Mouse (Mus musculus): Measurements from ENCODE around the gene Insr. TPM values are rescaled to one million over a fixed set of nuclear protein-coding genes. Genes with fewer than 3 reads are reported as not detected.
"Not testable (repeated sequence)": the region's sequence is repeated elsewhere in the genome, so short reads cannot be mapped to it uniquely, and the experiment has no call there.

Gene Insr
- polyA plus RNA-seq, 1 experiment from 2014 or later, result 20.7 TPM

DNA sequence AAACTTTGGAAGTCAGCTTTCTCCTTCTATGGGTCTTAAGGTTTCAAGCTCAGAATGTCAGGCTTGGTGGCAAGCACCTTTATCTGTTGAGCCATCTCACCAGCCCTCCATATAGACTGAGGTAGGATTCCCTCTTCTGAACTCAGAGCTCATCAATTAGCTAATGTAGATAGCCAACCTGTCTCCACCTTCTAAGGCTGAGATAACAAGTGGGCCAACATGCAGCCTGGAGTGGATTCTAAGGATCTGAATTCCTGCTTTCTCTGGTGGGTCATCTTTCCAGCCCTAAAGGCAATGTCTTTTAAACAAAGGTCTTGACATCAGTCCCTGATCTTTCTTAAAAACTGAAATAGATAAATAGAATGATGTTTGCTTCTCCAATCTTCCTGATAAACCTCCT lies 70.7 kb downstream of the Insr start:
- H3K4me2 ChIP-seq (replicated peaks; ENCODE audit: low read depth), result no peak overlapping the region
- H3K9ac ChIP-seq (ENCODE audit: low read depth, low read length), result no peak overlapping the region
- no peak overlapping the region for H3K4me3 ChIP-seq (ENCODE audit: low read depth, low read length)
- TF ChIP-seq CTCF (IDR thresholded peaks at IDR 0.05; ENCODE audit: low read depth), result no peak
- no peak overlapping the region for H3K27ac ChIP-seq (ENCODE audit: low read depth, low read length)
- no peaks in the 10 kb centered on the region for H3K4me1 ChIP-seq (replicated peaks; ENCODE audit: control insufficient read depth, insufficient read depth, low read length)
- H3K36me3 ChIP-seq (ENCODE audit: control insufficient read depth, insufficient read depth), result peaks cover 35% of the 10 kb centered on the region
- H3K9me3 ChIP-seq (ENCODE audit: control insufficient read depth), result no peaks in the 10 kb centered on the region
- ATAC-seq, result no peak
- H3K27me3 ChIP-seq (replicated peaks; ENCODE audit: control insufficient read depth, insufficient read depth, low read length), result no peaks in the 10 kb centered on the region

DNA sequence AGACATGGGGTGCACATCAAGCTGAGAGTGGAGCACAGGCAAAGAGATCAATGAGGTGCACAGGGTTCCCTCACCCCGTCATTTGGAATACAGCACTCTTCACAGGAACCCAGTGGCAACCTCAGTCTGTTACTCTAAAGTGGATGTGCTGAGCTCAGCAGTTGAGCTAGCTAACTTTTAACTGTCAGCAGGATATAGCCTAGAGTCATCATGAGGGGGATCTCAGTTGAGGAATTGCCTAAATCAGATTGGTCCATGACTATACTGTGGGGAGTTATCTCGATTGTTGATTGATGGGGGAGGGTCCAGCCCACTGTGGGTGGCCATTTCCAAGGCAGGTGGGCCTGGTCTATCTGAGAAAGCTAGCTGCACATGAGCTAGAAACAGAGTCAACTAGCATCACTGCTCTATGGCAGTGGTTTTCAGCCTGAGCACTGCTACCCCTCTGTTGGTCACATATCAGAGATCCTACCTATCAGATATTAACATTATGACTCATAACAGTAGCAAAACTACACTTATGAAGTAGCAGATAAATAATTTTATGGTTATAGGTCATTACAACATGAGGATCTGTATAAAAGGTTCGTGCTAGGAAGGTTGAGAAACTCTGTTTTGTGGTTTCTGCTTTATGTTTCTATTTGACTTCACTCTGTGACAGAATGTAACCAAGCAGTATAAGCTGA lies 74.5 kb downstream of the Insr start:
- Histone ChIP-seq H3K36me3 (ENCODE audit: control insufficient read depth, insufficient read depth) (peaks cover 53% of the 10 kb centered on the region), H3K27me3 (replicated peaks; ENCODE audit: control insufficient read depth, insufficient read depth, low read length) (no peaks in the 10 kb centered on the region), H3K9me3 (ENCODE audit: control insufficient read depth) (no peaks in the 10 kb centered on the region), H3K4me1 (replicated peaks; ENCODE audit: control insufficient read depth, insufficient read depth, low read length) (no peaks in the 10 kb centered on the region), H3K4me2 (replicated peaks; ENCODE audit: low read depth) (no peak overlapping the region), H3K4me3 (ENCODE audit: low read depth, low read length) (no peak overlapping the region), H3K27ac (ENCODE audit: low read depth, low read length) (no peak overlapping the region), H3K9ac (ENCODE audit: low read depth, low read length) (no peak overlapping the region)
- no peak for TF ChIP-seq CTCF (IDR thresholded peaks at IDR 0.05; ENCODE audit: low read depth)
- 70% methylated on average over 3 of the region's 3 CpGs for WGBS
- ATAC-seq, result no peak

DNA sequence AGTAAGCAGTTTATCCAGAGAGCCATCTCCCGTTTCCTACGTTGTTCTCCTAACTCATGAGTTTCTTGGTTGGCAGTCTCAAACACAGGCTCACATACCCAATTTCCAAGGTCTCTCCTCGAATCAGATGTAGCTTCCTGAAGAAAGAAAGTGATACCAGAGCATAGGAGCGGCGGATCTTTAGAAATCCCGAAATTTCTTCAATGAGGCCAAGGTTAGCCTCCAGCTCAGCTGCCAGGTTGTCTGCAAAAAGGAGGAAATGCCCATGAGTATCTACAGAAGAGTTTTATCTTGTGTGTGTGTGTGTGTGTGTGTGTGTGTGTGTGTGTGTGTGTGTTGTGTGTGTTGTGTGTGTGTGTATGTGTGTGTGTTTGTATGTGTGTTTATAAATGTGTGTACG lies 76.6 kb downstream of the Insr start:
- Histone ChIP-seq H3K9me3 (ENCODE audit: control insufficient read depth) (no peaks in the 10 kb centered on the region), H3K4me2 (replicated peaks; ENCODE audit: low read depth) (no peak overlapping the region)
- no peak for ATAC-seq

DNA sequence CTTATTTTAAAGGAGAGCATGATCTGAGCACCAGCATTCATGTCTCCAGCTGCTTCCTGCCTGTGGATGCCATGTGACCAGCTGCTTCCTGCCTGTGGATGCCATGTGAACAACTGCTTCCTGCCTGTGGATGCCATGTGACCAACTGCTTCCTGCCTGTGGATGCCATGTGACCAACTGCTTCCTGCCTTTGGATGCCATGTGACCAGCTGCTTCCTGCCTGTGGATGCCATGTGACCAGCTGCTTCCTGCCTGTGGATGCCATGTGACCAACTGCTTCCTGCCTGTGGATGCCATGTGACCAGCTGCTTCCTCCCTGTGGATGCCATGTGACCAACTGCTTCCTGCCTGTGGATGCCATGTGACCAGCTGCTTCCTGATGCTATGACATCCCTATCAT lies 85.1 kb downstream of the Insr start:
- not testable (repeated sequence) for H3K27me3 ChIP-seq (replicated peaks; ENCODE audit: control insufficient read depth, insufficient read depth, low read length); H3K27ac ChIP-seq (ENCODE audit: low read depth, low read length); H3K9ac ChIP-seq (ENCODE audit: low read depth, low read length); H3K4me1 ChIP-seq (replicated peaks; ENCODE audit: control insufficient read depth, insufficient read depth, low read length); H3K4me2 ChIP-seq (replicated peaks; ENCODE audit: low read depth); ATAC-seq; H3K4me3 ChIP-seq (ENCODE audit: low read depth, low read length); H3K9me3 ChIP-seq (ENCODE audit: control insufficient read depth)
- H3K36me3 ChIP-seq (ENCODE audit: control insufficient read depth, insufficient read depth), result peaks cover 67% of the 10 kb centered on the region

More for the DNA sequence above, 76.6 kb downstream of the Insr start:
- Histone ChIP-seq H3K9ac (ENCODE audit: low read depth, low read length) (no peak overlapping the region), H3K4me3 (ENCODE audit: low read depth, low read length) (no peak overlapping the region), H3K27me3 (replicated peaks; ENCODE audit: control insufficient read depth, insufficient read depth, low read length) (no peaks in the 10 kb centered on the region), H3K27ac (ENCODE audit: low read depth, low read length) (no peak overlapping the region), H3K4me1 (replicated peaks; ENCODE audit: control insufficient read depth, insufficient read depth, low read length) (no peaks in the 10 kb centered on the region), H3K36me3 (ENCODE audit: control insufficient read depth, insufficient read depth) (peaks cover 56% of the 10 kb centered on the region)
- WGBS, result 96% methylated on average over 7 of the region's 7 CpGs
- no peak for TF ChIP-seq CTCF (IDR thresholded peaks at IDR 0.05; ENCODE audit: low read depth)

DNA sequence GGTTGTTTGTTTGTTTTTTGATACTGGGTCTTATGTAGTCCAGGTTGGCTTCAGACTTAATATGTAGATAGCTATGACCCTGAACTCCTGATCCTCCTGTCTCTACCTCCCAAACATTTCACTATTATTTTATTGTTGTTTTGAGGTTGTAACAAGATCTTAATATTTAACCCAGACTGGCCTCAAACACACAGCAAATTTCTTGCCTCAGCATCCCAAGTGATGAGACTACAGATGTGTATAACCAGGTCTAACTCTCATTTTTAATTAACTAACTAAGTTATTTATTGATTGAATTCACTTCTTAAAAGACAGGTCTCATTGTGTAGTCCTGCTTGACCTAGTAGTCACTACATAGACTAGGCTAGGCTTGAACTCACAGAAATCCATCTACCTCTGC lies 88.4 kb downstream of the Insr start:
- Histone ChIP-seq H3K4me2 (replicated peaks; ENCODE audit: low read depth) (no peak overlapping the region), H3K4me1 (replicated peaks; ENCODE audit: control insufficient read depth, insufficient read depth, low read length) (no peaks in the 10 kb centered on the region), H3K27me3 (replicated peaks; ENCODE audit: control insufficient read depth, insufficient read depth, low read length) (no peaks in the 10 kb centered on the region), H3K9me3 (ENCODE audit: control insufficient read depth) (no peaks in the 10 kb centered on the region), H3K4me3 (ENCODE audit: low read depth, low read length) (no peak overlapping the region), H3K27ac (ENCODE audit: low read depth, low read length) (no peak overlapping the region), H3K36me3 (ENCODE audit: control insufficient read depth, insufficient read depth) (peaks cover 75% of the 10 kb centered on the region), H3K9ac (ENCODE audit: low read depth, low read length) (no peak overlapping the region)
- ATAC-seq, result no peak
- TF ChIP-seq CTCF (IDR thresholded peaks at IDR 0.05; ENCODE audit: low read depth), result no peak

DNA sequence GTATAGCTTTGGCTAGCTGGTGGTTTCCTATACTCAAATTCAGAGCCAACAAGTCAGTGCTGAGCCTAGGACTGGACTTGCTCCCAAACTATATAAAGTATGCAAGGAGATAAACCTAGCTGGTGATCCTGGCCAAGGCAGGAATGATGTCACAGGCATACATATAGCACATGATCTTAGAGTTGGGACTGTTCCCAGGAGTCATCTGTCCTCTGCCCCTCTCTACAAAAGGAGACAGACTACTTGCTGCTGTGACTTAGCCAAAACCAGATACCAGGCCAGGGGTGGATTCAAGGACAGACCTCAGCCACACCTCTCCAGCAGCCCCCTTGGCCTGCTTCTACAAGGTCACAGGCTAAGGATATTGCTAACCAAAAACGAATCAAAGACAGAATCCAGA lies 92.0 kb downstream of the Insr start:
- Histone ChIP-seq H3K4me2 (replicated peaks; ENCODE audit: low read depth) (no peak overlapping the region), H3K27ac (ENCODE audit: low read depth, low read length) (no peak overlapping the region), H3K9me3 (ENCODE audit: control insufficient read depth) (no peaks in the 10 kb centered on the region), H3K36me3 (ENCODE audit: control insufficient read depth, insufficient read depth) (peaks cover 58% of the 10 kb centered on the region), H3K4me3 (ENCODE audit: low read depth, low read length) (no peak overlapping the region), H3K9ac (ENCODE audit: low read depth, low read length) (no peak overlapping the region), H3K4me1 (replicated peaks; ENCODE audit: control insufficient read depth, insufficient read depth, low read length) (no peaks in the 10 kb centered on the region), H3K27me3 (replicated peaks; ENCODE audit: control insufficient read depth, insufficient read depth, low read length) (no peaks in the 10 kb centered on the region)
- no peak for TF ChIP-seq CTCF (IDR thresholded peaks at IDR 0.05; ENCODE audit: low read depth)
- WGBS, result 68% methylated on average over 1 of the region's 1 CpGs
- ATAC-seq, result no peak

DNA sequence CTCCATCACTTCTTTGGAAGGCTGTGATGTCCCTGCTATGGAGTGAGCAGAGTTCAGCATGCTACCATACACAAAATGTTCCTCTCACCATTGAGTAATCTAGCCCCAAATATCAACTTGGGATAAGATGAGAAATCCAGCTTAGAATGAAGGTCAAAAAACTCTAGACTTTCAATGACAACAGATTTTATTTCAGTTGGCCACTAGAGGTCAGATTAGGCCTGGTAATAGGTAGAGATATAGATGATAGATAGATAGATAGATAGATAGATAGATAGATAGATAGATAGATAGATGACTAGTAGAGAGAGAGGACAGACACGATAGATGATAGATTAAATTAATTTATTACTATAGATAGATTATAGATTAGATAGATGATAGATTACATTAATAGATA lies 99.5 kb downstream of the Insr start:
- Histone ChIP-seq H3K4me3 (ENCODE audit: low read depth, low read length) (no peak overlapping the region), H3K9me3 (ENCODE audit: control insufficient read depth) (0 out of 2 replicates have a peak, but pooled peaks cover 3% of the 10 kb centered on the region), H3K4me2 (replicated peaks; ENCODE audit: low read depth) (no peak overlapping the region), H3K9ac (ENCODE audit: low read depth, low read length) (no peak overlapping the region), H3K36me3 (ENCODE audit: control insufficient read depth, insufficient read depth) (peaks cover 22% of the 10 kb centered on the region), H3K27ac (ENCODE audit: low read depth, low read length) (no peak overlapping the region), H3K27me3 (replicated peaks; ENCODE audit: control insufficient read depth, insufficient read depth, low read length) (no peaks in the 10 kb centered on the region), H3K4me1 (replicated peaks; ENCODE audit: control insufficient read depth, insufficient read depth, low read length) (no peaks in the 10 kb centered on the region)
- ATAC-seq, result no peak
- 74% methylated on average over 1 of the region's 1 CpGs for WGBS
- peak; percentile 62 for TF ChIP-seq CTCF (IDR thresholded peaks at IDR 0.05; ENCODE audit: low read depth)
